Mouse (Mus musculus): ENCODE results near the gene Fgfr2. TPM values are rescaled to one million over a fixed set of nuclear protein-coding genes. Genes with fewer than 3 reads are reported as not detected.
A peak's percentile ranks its signal among the peaks of the same experiment; 100 is the strongest.

The Fgfr2 gene
- polyA plus RNA-seq, 2 experiments from 2014 or later = not detected

- no peak for ATAC-seq
These were observed 1568.6 kb downstream of the Fgfr2 start for GRCm38 (mm10) chr7:131554341-131555180.

- peak; percentile 34 for ATAC-seq
These were observed 1569.4 kb downstream of the Fgfr2 start for GRCm38 (mm10) chr7:131553771-131554175.

GRCm38 (mm10) chr7:131552781-131553180 lies 1570.4 kb downstream of the Fgfr2 start:
- ATAC-seq = no peak

GRCm38 (mm10) chr7:131551931-131552741 lies 1571.0 kb downstream of the Fgfr2 start:
- no peak for ATAC-seq

- ATAC-seq = no peak
These were observed 1571.7 kb downstream of the Fgfr2 start for GRCm38 (mm10) chr7:131551471-131551870.

- no peak for ATAC-seq
These were observed 1574.7 kb downstream of the Fgfr2 start, which contains the start of gene Hmx2 for GRCm38 (mm10) chr7:131548473-131548872. Gene Hmx2 (plus strand): TSS chr7:131548773.

- no peak for ATAC-seq
These were observed 1575.7 kb downstream of the Fgfr2 start for GRCm38 (mm10) chr7:131547481-131547880.

GRCm38 (mm10) chr7:131546423-131546822 lies 1576.7 kb downstream of the Fgfr2 start:
- ATAC-seq = no peak

GRCm38 (mm10) chr7:131545701-131546385 lies 1577.3 kb downstream of the Fgfr2 start:
- no peak for ATAC-seq

- ATAC-seq = no peak
These were observed 1578.3 kb downstream of the Fgfr2 start for GRCm38 (mm10) chr7:131544871-131545270.

- peak; percentile 18 for ATAC-seq
These were observed 1579.3 kb downstream of the Fgfr2 start for GRCm38 (mm10) chr7:131543623-131544481.

- ATAC-seq = no peak
These were observed 1580.1 kb downstream of the Fgfr2 start for GRCm38 (mm10) chr7:131542872-131543622.

- peak; percentile 37 for ATAC-seq
These were observed 1580.9 kb downstream of the Fgfr2 start, which contains the start of gene Hmx3 for GRCm38 (mm10) chr7:131542115-131542871. Gene Hmx3 (plus strand): TSS chr7:131542867.

GRCm38 (mm10) chr7:131541184-131542114 lies 1581.7 kb downstream of the Fgfr2 start:
- ATAC-seq = no peak

- peak; percentile 69 for ATAC-seq
These were observed 1583.2 kb downstream of the Fgfr2 start for GRCm38 (mm10) chr7:131539979-131540378.

GRCm38 (mm10) chr7:131503739-131504138 lies 1619.4 kb downstream of the Fgfr2 start:
- no peak for ATAC-seq

GRCm38 (mm10) chr7:131478403-131478802 lies 1644.7 kb downstream of the Fgfr2 start:
- no peak for ATAC-seq

- no peak for ATAC-seq
These were observed 1646.0 kb downstream of the Fgfr2 start for GRCm38 (mm10) chr7:131477140-131477539.

GRCm38 (mm10) chr7:131471551-131471950 lies 1651.6 kb downstream of the Fgfr2 start:
- ATAC-seq = no peak

All from CD4-positive, CD25-positive, alpha-beta regulatory T cell, adult 4 months (primary cell).